Mouse (Mus musculus): ENCODE results near the gene Sprr2a1. TPM values are rescaled to one million over a fixed set of nuclear protein-coding genes. Genes with fewer than 3 reads are reported as not detected.

Sprr2a1 gene
- polyA plus RNA-seq (2012; rRNA removed): 36.4 and 39.0 TPM in 2 replicates

DNA sequence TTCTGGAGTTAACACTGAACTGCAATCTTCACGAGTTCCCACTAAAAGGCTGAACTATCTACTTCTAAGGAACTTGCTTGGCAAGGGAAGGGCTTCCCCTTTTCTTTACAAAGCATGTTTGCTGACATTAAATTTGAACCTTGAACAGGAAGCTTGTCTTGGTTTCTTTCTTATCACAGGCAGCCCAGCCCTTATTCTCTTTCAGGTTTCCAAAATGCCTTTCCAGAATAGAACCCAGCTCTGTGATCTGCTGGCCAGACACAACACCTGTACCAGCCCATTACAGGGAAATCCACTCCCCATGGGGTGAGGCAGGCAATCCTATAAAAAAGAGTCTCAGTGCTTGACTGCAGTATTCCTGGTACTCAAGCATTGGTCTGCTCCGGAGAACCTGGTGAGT is at the start of gene Sprr2a1, which contains the start of gene Sprr2a2:
Gene Sprr2a1, plus strand, starts transcription at position 231 of the 400 bp plus-strand sequence.
Gene Sprr2a2, plus strand, starts transcription at position 352 of the 400 bp plus-strand sequence.

Other genes with a start within 250 kb of the Sprr2a1 start
- gene Pglyrp3, start 201.2 kb upstream of the Sprr2a1 start, polyA plus RNA-seq (2012; rRNA removed): 0.26 and 0.73 TPM in 2 replicates
- 311 and 1,142 TPM in 2 replicates for gene Lor, start 132.7 kb upstream of the Sprr2a1 start, polyA plus RNA-seq (2012; rRNA removed)
- not detected in 2 replicates for gene Prr9, start 91.9 kb upstream of the Sprr2a1 start, polyA plus RNA-seq (2012; rRNA removed)
- gene Lelp1, start 73.1 kb upstream of the Sprr2a1 start, polyA plus RNA-seq (2012; rRNA removed): not detected in 2 replicates
- 33,133 and 71,165 TPM in 2 replicates for gene Sprr2a2, start 121 bp downstream of the Sprr2a1 start, polyA plus RNA-seq (2012; rRNA removed)
- gene Sprr2a3, start 69.6 kb downstream of the Sprr2a1 start, polyA plus RNA-seq (2012; rRNA removed): 693 and 1,565 TPM in 2 replicates
- 9.6 and 30.5 TPM in 2 replicates for gene Sprr2b, start 100.8 kb downstream of the Sprr2a1 start, polyA plus RNA-seq (2012; rRNA removed)
- 9.8 and 18.7 TPM in 2 replicates for gene Sprr2d, start 123.3 kb downstream of the Sprr2a1 start, polyA plus RNA-seq (2012; rRNA removed)
- 3.8 and 5.0 TPM in 2 replicates for gene Sprr2e, start 136.3 kb downstream of the Sprr2a1 start, polyA plus RNA-seq (2012; rRNA removed)
- 2.9 and 7.7 TPM in 2 replicates for gene Sprr2f, start 149.4 kb downstream of the Sprr2a1 start, polyA plus RNA-seq (2012; rRNA removed)
- gene Sprr2h, start 169.9 kb downstream of the Sprr2a1 start, polyA plus RNA-seq (2012; rRNA removed): 0.20 and 0.31 TPM in 2 replicates
- gene Sprr2i, start 192.2 kb downstream of the Sprr2a1 start, polyA plus RNA-seq (2012; rRNA removed): 37.4 and 59.0 TPM in 2 replicates
- gene Sprr2j-ps, start 202.3 kb downstream of the Sprr2a1 start, polyA plus RNA-seq (2012; rRNA removed): 16.1 and 18.8 TPM in 2 replicates
- gene Gm9774, start 213.6 kb downstream of the Sprr2a1 start, polyA plus RNA-seq (2012; rRNA removed): 4.8 and 10.8 TPM in 2 replicates
- 0.52 and 0.62 TPM in 2 replicates for gene Sprr2k, start 216.8 kb downstream of the Sprr2a1 start, polyA plus RNA-seq (2012; rRNA removed)
- gene Sprr1b, start 223.0 kb downstream of the Sprr2a1 start, polyA plus RNA-seq (2012; rRNA removed): 22.3 and 23.6 TPM in 2 replicates
- 1,016 and 1,618 TPM in 2 replicates for gene Sprr3, start 242.9 kb downstream of the Sprr2a1 start, polyA plus RNA-seq (2012; rRNA removed)

All from stomach, adult 2 months (tissue).